Mouse (Mus musculus): Measurements from ENCODE around the gene S100a2.

The S100a2 gene

DNA sequence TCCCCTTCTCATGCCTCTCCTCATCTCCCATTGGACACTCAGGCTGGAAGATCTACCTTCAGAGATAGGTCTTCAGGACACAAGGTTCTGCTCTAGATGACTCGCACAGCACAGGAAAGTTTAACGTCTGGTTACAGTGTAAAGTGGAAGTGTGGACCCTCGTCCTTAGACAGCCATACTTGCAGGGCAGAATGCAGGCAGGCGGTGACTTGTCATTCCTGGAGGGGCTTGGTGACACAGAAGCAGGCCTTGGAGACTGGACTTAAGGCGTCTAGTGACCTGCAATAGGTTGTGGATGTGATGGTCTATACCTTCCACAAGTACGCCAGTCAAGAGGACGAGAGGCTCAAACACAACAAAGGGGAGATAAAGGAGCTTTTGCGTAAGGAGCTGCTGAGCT, at the start of gene S100a2:
Gene S100a2, plus strand, starts transcription at position 301 of the 400 bp plus-strand sequence.
- no peak for DNase-seq

GRCm38 (mm10) chr3:90540904-90541303, 49.1 kb upstream of the S100a2 start:
- DNase-seq: no peak

DNA sequence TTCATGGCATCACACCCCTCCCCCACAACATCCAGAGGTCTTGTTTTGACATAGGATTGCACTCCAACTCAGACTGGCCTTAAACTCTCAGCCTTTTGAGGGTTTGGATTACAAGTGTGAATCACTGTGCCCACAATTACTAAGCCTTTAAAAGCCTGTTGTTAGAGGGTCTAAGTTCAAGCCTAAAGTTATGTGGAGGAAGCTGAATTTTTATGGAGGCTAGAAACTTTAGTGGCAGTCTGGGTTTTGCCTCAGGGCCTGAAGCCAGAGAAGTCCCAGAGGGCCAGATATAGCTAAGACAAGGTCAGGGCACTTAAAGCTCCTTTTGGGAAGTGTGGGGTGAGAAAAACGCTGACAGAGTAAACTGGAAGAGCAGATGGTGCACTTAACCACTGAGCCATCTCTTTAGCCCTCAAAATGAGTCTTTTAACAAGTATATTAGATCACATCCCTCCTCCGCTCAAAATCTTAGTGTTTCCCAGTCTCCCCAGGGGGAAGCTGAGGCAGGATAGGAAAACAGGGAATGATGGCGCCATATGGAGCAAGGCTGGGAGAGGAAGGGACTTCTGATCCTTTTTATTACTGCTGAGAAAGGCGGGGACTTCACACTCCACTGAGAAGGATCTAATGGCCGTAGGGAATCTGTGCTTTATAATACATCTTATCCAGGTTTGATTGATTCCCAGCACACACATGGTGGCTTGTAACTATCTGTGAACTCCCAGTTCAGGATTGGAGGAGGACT, 40.2 kb upstream of the S100a2 start:
- no peak for DNase-seq

- DNase-seq: no peak
Measured at GRCm38 (mm10) chr3:90550421-90550790, 39.6 kb upstream of the S100a2 start.

DNA sequence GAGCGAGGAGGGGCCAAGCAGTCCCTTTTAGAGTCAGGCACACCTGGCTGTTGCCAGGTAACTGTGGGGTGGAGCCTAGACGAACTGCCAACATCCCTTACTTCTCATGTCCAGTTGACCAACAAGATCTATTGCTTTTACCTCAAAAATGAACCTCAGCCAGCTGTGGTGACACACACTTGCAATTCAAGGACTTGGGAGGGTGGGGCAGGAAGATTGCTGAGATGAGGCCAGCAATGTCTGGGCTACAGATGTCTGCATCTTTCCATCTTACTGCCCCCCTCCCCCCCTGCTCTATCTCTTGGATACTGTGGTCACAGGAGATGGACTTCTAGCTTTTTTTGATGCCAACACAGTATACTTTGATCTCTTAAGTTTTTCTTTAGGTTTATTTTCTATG, 37.8 kb upstream of the S100a2 start:
- DNase-seq: no peak

DNA sequence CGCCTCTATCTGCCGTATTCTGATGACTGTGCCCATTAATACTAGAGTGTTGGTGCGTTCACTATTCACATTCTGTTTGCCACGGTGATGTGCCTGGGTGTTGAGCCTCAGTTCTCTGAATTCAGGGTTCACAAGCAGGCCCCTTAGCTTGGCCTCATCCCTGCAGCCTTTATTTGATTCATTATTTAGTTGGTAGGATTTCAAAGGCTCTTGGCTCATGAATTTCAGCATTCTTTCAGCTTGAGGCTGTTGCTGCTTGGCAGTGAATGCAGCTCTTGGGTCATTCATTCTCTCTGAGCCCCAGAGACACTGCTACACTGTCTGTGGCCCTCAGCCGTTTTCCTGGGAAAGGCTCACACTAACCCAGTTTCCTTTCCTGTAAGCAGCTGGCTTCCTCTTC, 34.1 kb upstream of the S100a2 start:
- DNase-seq: no peak

- no peak for DNase-seq
Measured at GRCm38 (mm10) chr3:90560008-90560628, 29.9 kb upstream of the S100a2 start, which contains the start of gene S100a3. TSS of gene S100a3 (plus strand) at chr3:90560578.

GRCm38 (mm10) chr3:90574691-90575090, 15.4 kb upstream of the S100a2 start:
- no peak for DNase-seq

- no peak for DNase-seq
Measured at GRCm38 (mm10) chr3:90575320-90575719, 14.7 kb upstream of the S100a2 start.

- no peak for DNase-seq
Measured at GRCm38 (mm10) chr3:90576351-90577001, 13.6 kb upstream of the S100a2 start.

- no peak for DNase-seq
Measured at GRCm38 (mm10) chr3:90579433-90579832, 10.6 kb upstream of the S100a2 start.

GRCm38 (mm10) chr3:90581141-90581540, 8.9 kb upstream of the S100a2 start:
- no peak for DNase-seq

GRCm38 (mm10) chr3:90582156-90582555, 7.9 kb upstream of the S100a2 start:
- no peak for DNase-seq

GRCm38 (mm10) chr3:90582556-90582955, 7.5 kb upstream of the S100a2 start:
- no peak for DNase-seq

GRCm38 (mm10) chr3:90583893-90584292, 6.2 kb upstream of the S100a2 start:
- no peak for DNase-seq

GRCm38 (mm10) chr3:90585595-90585994, 4.5 kb upstream of the S100a2 start:
- peak in 1 of 2 experiments; percentile 21 for DNase-seq

- DNase-seq: no peak
Measured at GRCm38 (mm10) chr3:90586016-90586643, 3.9 kb upstream of the S100a2 start.

DNA sequence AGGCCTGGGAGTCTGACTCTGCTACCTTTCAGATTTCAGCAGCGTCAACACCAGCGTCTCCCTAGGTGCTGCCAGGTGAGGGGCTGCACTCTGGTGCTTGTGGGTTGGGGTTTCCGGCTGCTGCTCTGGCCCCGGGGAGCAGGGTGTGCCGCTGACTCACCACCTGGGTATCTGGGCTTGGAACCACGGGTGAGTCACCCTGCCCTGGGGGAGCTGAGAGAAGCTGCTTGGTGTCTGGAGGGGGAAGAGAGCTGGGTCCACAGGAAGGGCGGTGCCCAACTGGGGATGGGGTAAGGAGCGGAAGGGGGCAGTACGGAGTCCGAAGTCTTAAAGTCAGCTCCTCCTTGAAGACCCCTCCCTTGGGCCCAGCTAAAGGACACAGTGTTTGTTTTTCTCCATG, 3.1 kb upstream of the S100a2 start:
- DNase-seq: no peak

- no peak for DNase-seq
Measured at GRCm38 (mm10) chr3:90587361-90588101, 2.5 kb upstream of the S100a2 start.

- DNase-seq: no peak
Measured at GRCm38 (mm10) chr3:90589390-90589789, 657 bp upstream of the S100a2 start.

- DNase-seq: no peak
Measured at GRCm38 (mm10) chr3:90594466-90594865, 4.4 kb downstream of the S100a2 start.

DNA sequence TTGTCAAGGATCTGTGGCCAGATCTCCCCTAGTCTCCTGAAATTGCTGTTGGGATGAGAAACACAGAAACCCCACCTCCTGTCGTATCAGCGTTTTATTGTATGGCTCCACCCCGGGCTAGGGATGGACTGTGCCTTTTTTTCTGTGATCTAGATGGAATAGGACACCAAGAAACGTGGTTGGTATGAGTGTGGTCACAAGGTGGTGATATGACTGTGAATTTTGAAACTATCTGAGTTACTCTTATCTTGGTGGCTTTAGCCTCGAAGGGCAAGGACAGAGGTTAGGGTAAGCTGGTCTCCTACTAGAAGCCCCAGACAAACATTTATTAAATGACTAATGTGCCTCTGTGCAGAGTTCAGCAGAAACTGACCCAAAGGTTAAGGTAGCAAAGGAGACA, 5.5 kb downstream of the S100a2 start:
- no peak for DNase-seq

DNA sequence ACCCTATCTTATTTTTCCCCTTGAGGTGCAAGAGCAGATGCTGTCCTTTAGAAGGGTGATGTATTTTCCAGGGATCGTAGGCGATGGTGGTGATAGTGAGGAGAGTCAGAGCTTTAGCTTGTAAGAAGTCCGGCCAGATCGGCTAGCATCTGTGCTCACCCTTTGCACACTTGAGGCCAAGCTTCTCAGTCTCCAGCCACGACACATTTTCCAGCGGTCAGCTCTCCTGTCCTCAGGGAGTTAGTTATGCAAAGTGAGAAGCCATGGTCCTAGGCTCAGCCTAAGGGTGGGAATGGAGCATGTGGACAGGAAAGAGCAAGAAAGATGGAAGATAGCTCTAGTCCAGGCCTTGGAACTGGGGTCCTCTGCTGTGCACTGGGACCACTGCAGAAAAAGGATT, 6.8 kb downstream of the S100a2 start:
- no peak for DNase-seq
